Mouse (Mus musculus) thymus, adult 2 months (tissue): ENCODE measurements at regions not wholly inside any gene's neighbourhood (a gene's known extent, or its start where the extent isn't known, plus 50 kb on each side); places are given as distances from the start of the nearest gene placed in this dataset.

ENCODE experiments used
- CTCF ChIP-seq: fragments of 200-500 bp; IDR thresholded peaks from 2 replicates; pipeline ENCODE4 v1.5.1; 2012; ENCODE audit warnings: mild to moderate bottlenecking, control low read depth, low read length, moderate library complexity, borderline replicate concordance; ENCODE audit not compliant: control insufficient read depth, poor library complexity, insufficient read depth; ENCODE audit errors: extremely low read depth
- POLR2A ChIP-seq: fragments of 200-500 bp; IDR thresholded peaks from 2 replicates; pipeline ENCODE4 v1.6.1; 2012; ENCODE audit warnings: mild to moderate bottlenecking, low read length, control low read depth, moderate library complexity; ENCODE audit not compliant: control insufficient read depth, poor library complexity, insufficient read depth; ENCODE audit errors: extremely low read depth

- no peak for TF ChIP-seq POLR2A
- TF ChIP-seq CTCF = no peak
Observed at GRCm38 (mm10) chr1:193992226-193992625, 622.1 kb upstream of the Camk1g start.
